Mouse (Mus musculus): Measurements from ENCODE around the gene Rnf111.

Gene Rnf111

GRCm38 (mm10) chr9:70391660-70392562 is 111.6 kb downstream of the Rnf111 start:
- DNase-seq = no peak

- DNase-seq = no peak
Measured at GRCm38 (mm10) chr9:70391042-70391441, 112.5 kb downstream of the Rnf111 start.

- no peak for DNase-seq
Measured at GRCm38 (mm10) chr9:70389548-70389947, 114.0 kb downstream of the Rnf111 start.

- no peak for DNase-seq
Measured at GRCm38 (mm10) chr9:70387410-70388119, 116.0 kb downstream of the Rnf111 start.

- no peak for DNase-seq
Measured at GRCm38 (mm10) chr9:70384958-70385728, 118.4 kb downstream of the Rnf111 start.

GRCm38 (mm10) chr9:70384494-70384893 is 119.0 kb downstream of the Rnf111 start:
- DNase-seq = no peak

- DNase-seq = no peak
Measured at GRCm38 (mm10) chr9:70383750-70384149, 119.8 kb downstream of the Rnf111 start.

GRCm38 (mm10) chr9:70382091-70382490 is 121.4 kb downstream of the Rnf111 start:
- DNase-seq = no peak

GRCm38 (mm10) chr9:70379502-70380467 is 123.7 kb downstream of the Rnf111 start:
- no peak for DNase-seq

Measured in layer of hippocampus, adult 9-11 months (tissue).